12 mouse cellular contexts compared by ENCODE assay signal in genomic region chr10:42294392-42294791, GRCm38 (mm10).
"Had no signal": no experiment of that assay in that cellular context is flagged by ENCODE, and none has a peak within 500 bp of the region (broad histone marks: within the 10 kb centered on the region; RNA-seq: fewer than 3 reads in every experiment).

No protein-coding gene starts in this region.

- H3K4me1 ChIP-seq: limb, embryonic 12.5 days; midbrain, embryonic 13.5 days; neural tube, embryonic 12.5 days had no signal

- H3K27ac ChIP-seq: limb, embryonic 12.5 days; liver, embryonic 15.5 days; macrophage; midbrain, embryonic 13.5 days; neural tube, embryonic 12.5 days had no signal

- H3K9ac ChIP-seq: limb, embryonic 12.5 days; liver, embryonic 15.5 days; lung, embryonic 14.5 days; midbrain, embryonic 13.5 days; neural tube, embryonic 12.5 days had no signal

- ATAC-seq: intestine, embryonic 16.5 days had no signal

- H3K4me3 ChIP-seq: limb, embryonic 12.5 days; liver, embryonic 15.5 days; midbrain, embryonic 13.5 days; neural tube, embryonic 12.5 days had no signal

- H3K9me3 ChIP-seq: limb, embryonic 12.5 days; liver, embryonic 15.5 days; midbrain, embryonic 13.5 days had no signal

- H3K27me3 ChIP-seq: limb, embryonic 12.5 days; liver, embryonic 15.5 days; midbrain, embryonic 13.5 days; neural tube, embryonic 12.5 days had no signal

- H3K36me3 ChIP-seq: limb, embryonic 12.5 days; liver, embryonic 15.5 days; midbrain, embryonic 13.5 days; neural tube, embryonic 12.5 days had no signal

- H3K4me2 ChIP-seq: limb, embryonic 12.5 days; liver, embryonic 15.5 days; lung, embryonic 14.5 days; midbrain, embryonic 13.5 days; neural tube, embryonic 12.5 days had no signal

- DNase-seq: layer of hippocampus, adult 9-11 months; layer of hippocampus, postnatal 36 days; right cerebral cortex, postnatal 4 days; spleen, adult 18-20 months; thymus, postnatal 36 days had no signal
